Mouse (Mus musculus) mesoderm, embryonic 11.5 days (tissue): ENCODE data around the gene Nxnl1.
A peak's percentile ranks its signal among the peaks of the same experiment; 100 is the strongest.

Experiments used
- DNase-seq: peaks from one replicate; pipeline ENCODE4 v3.0.0-alpha.2; 2012; ENCODE audit warnings: low read depth, low spot score

Nxnl1 gene

DNA sequence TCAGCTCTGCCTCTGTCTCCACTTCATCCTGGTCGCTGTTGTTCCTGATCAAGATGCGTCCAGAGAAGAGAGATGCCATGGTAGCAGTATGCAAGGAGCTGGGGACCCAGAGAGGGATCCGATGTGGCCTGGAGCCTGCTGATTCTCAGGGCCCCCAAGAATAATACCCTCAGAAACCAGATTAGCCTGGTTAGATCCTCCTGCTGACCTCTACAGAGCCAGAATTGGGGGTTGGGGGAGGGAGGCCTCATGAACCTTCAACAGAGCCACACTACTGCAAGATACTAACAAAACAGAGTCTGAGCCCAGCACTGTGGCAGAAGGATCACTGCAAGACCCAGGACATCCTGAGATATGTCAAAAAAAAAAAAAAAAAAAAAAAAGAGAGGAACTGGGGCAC, at the start of gene Nxnl1:
TSS of gene Nxnl1 (minus strand) at position 101 of the 400 bp plus-strand sequence.
- no peak for DNase-seq

DNA sequence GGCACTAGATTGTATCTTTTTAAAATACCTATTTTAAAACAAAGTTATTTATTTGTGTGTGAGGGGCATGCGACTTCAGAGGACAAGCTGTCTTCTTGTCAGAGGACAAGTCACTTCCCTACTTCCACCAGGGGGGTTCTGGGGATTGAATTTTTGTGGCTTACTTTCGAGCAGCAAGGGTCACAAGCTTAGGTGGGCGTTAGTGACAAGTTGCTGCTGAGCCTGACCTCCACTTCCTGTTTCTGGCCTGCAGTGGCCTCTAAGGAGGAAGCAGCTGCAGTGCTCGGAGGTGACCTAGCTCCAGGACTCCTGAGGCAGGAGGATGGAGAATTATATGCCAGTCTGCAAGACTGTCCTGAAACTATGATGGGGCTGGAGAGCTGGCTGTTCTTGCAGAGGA, 47.0 kb upstream of the Nxnl1 start:
- no peak for DNase-seq

DNA sequence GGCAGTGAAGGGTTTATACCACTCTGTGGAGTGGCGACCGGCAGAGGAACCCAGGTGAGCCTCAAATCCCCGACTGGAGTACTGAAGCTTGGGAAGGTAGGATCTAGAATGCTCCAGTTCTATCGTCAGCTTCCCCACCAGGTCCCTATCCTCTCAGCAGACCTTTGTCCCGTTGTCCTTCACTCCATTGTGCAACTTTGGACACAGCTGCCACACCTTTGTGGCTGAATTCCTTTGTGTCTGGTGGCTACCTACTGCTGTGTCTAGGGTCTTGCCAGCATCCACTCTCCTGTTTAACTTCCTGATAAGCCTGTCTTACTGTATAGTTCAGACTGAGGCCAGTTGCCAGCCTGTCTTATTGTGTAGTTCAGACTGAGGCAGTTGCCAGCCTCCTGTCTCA, 45.7 kb upstream of the Nxnl1 start:
- no peak for DNase-seq

DNA sequence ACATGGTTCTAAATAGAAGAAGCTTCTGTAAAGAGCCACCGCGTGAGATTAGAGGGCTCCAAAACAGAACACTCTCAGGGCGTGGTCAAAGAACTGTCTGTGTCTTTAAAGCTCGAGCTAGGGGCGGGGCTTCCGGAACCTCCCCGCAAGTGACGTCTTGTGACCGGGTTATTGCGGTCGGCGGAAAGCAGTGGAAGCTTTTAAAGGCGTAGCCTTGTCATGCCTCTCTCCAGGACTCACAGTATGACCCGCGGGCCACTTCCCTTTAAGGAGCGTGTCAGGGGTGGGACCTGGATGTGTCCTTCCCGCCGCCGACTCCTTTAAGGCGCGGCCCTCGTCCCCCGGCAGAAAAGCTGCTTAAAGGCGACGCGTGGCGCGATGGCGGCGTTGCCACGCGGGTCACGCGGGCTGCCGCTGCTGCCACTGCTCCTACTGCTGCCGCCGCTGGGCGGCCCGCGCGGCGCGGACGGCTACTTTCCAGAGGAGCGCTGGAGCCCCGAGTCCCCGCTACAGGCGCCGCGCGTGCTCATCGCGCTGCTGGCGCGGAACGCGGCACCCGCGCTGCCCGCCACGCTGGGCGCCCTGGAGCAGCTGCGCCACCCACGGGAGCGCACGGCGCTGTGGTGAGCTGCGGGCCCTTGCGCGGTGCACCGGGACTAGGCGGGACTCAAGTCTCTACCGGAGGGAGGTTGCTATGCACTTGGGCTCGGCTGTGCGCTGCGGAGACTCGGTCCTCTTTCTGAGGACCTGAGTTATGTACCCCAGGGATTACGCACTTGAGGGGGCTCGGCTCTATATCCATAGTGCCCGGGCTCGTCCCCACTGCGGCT, 44.6 kb upstream of the Nxnl1 start, which contains the start of gene Colgalt1:
TSS of gene Colgalt1 (plus strand) at position 177 of the 830 bp plus-strand sequence.
- DNase-seq = peak; percentile 98

DNA sequence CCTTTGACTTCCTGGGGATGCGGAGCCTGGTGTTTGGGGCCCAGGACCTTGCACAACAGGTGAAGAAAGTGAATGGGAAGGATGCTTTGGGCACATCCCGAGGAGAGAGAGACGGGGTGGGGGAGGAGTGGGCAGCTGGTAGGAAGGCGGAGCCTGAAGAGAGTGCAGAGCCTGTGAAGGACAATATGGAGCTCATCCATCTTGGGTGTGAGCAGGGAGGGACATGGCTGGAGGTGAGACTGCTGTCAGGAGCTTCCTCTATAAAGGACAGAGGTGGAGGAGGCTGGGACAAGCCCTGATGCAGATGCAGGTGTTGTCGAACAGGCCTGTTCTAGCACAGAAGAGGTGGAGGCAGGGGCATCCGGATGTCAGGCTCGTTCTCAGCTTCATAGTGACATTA, 37.6 kb upstream of the Nxnl1 start:
- DNase-seq = no peak

DNA sequence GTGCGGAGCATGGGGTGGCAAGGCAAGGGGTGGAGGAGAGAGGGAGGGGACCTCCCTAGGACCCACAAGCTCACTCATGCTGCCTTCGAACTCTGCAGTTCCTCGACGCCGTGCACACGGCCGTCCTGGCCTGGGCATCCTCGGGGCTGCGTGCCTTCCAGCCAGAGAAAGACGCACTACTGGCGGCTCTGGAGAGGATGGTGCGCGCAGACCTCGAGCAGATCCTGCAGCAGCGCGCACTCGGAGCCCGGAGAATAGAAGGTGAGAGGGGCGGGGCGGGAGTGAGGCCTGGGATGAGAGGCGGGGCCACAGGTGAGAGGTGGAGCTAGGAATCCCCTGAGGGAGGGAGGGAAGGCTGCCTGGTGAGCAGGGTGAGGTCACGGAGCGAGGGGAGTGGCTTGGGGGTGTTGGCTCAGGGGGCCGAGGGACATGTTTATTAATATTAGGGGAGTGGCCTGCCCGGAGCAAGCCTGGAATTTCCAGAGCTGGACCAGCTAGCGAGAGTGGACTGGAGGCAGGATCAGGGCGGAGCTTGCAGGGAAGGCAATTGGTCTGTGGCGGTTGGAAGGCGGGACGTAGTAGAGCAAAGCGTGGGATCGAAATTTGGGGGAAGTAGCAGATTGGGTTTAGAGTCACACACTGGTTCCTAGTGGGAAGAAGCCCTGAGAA, 36.4 kb upstream of the Nxnl1 start:
- peak; percentile 72 for DNase-seq

- no peak for DNase-seq
Measured at GRCm38 (mm10) chr8:71601939-71602665, 35.7 kb upstream of the Nxnl1 start.

DNA sequence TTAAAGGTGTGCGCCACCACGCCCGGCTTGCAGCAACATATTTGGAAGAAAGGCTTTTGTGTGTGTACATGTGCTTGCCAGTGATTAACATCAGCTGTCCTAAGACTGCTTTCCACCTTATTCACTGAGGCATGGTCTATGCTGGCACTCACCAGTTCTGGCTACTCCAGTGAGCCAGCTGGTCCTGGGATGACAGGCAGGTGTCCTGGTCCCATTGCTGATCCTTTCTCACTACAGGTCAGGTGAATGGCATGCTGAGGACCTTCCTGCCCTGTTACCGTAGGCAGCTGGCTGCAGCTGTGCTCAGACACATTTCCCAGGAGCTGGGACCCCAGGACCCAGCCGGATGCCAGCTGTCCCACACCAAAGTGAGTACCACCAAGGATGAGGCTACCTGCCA, 32.4 kb upstream of the Nxnl1 start:
- DNase-seq = no peak

- DNase-seq = no peak
Measured at GRCm38 (mm10) chr8:71598375-71598774, 32.0 kb upstream of the Nxnl1 start.

GRCm38 (mm10) chr8:71597451-71597850, 31.1 kb upstream of the Nxnl1 start, which contains the start of gene Fam129c:
Gene Fam129c (plus strand): TSS chr8:71597648.
- no peak for DNase-seq

DNA sequence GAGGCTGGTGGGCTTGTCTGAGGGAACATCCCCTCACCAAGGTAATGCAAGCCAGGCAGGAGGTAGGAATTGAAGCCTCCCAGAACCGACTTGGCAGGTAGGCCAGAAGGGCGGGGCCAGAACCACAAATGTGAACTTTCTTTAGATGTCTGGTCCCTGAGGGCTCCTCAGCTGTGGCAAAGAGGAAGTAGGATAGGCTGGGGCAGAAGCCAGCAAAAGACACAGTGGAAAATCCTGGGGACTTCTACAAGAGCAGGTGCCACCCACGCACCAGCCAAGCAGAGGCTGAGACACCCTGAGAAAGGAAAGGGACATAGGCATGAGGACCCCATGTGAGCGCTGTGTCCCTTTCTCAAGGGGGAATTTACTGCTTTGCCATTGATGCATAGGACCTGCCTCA, 30.4 kb upstream of the Nxnl1 start:
- DNase-seq = no peak

DNA sequence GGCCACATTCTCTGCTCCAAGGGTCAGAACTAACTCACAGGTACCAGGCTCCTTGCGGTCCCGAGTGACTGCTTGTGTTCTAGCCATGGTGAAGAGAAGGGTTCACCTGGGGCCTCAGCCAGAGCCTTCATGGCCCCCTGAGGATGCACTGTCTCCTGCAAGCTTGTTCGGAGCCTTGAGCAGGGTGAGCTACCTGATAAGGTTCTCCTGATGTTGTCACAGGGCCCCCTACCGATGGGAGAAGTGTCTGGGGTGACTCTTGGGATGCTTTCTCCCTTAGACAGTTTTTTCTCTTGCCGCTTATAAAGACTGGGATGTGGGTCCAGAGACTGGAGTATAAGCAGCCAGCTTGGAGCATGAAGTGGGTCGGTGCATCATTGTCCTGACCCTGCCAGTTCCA, 30.0 kb upstream of the Nxnl1 start:
- no peak for DNase-seq

- DNase-seq = peak; percentile 88
Measured at GRCm38 (mm10) chr8:71595862-71596261, 29.5 kb upstream of the Nxnl1 start.

GRCm38 (mm10) chr8:71594324-71594722, 27.9 kb upstream of the Nxnl1 start:
- DNase-seq = no peak

GRCm38 (mm10) chr8:71593556-71594323, 27.3 kb upstream of the Nxnl1 start:
- DNase-seq = no peak

GRCm38 (mm10) chr8:71592374-71593170, 26.2 kb upstream of the Nxnl1 start:
- no peak for DNase-seq

GRCm38 (mm10) chr8:71591471-71592373, 25.3 kb upstream of the Nxnl1 start, which contains the start of gene Pgls:
Gene Pgls (plus strand): TSS chr8:71592176.
- DNase-seq = peak; percentile 95

GRCm38 (mm10) chr8:71591017-71591416, 24.6 kb upstream of the Nxnl1 start:
- no peak for DNase-seq

GRCm38 (mm10) chr8:71588762-71589161, 22.4 kb upstream of the Nxnl1 start:
- no peak for DNase-seq

- DNase-seq = no peak
Measured at GRCm38 (mm10) chr8:71586891-71587290, 20.5 kb upstream of the Nxnl1 start.
